Mouse (Mus musculus): ENCODE measurements around the gene Ctrl.

The Ctrl gene

GRCm38 (mm10) chr8:105938306-105938669, 4.6 kb upstream of the Ctrl start, which contains the start of gene Psmb10:
Psmb10 (minus strand) TSS chr8:105938444.
- no peak for DNase-seq (ENCODE audit: low spot score in 2 of 2)

DNA sequence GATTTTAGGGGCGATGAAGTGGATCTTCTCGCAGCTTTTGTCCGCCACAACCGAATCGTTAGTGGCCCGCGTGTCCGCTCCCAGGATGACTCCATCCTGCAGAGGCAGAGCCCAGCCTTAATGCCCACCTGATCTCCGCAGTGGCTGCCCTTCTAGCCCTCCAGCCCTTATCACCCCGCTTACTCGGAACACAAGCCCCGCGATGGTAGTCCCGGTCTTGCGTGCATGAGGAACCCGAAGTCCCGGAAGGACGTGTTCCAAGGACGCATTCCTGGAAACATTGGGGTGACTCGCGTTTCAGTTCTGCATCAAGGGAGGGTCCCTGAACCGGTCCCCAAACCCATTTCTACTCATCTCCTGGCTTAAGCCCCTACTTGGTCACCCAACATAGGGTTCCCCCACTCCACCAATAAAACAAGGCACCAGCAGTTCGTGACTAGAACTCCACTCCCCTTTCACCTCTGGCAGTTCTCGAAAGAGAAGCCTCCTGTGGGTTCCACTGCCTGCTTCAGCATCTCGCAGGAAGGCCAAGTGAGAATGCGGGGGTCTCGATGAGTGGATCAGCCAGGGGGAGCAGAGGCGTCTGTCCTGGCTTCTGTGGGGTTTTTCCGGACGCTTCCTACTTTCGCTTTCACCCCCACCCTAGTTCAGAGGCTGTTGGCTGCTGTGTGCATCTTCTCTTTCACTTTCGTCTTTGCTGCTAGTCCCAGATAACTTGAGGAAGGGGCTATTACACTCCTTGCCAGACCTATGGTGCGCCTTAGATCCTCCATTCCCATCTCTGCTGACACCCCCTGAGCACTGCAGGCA, 4.0 kb upstream of the Ctrl start:
- peak; percentile 42 to 45 for DNase-seq (ENCODE audit: low spot score in 2 of 2)

- peak; percentile 83 to 91 for DNase-seq (ENCODE audit: low spot score in 2 of 2)
Observed at GRCm38 (mm10) chr8:105936866-105937475, 3.3 kb upstream of the Ctrl start.

DNA sequence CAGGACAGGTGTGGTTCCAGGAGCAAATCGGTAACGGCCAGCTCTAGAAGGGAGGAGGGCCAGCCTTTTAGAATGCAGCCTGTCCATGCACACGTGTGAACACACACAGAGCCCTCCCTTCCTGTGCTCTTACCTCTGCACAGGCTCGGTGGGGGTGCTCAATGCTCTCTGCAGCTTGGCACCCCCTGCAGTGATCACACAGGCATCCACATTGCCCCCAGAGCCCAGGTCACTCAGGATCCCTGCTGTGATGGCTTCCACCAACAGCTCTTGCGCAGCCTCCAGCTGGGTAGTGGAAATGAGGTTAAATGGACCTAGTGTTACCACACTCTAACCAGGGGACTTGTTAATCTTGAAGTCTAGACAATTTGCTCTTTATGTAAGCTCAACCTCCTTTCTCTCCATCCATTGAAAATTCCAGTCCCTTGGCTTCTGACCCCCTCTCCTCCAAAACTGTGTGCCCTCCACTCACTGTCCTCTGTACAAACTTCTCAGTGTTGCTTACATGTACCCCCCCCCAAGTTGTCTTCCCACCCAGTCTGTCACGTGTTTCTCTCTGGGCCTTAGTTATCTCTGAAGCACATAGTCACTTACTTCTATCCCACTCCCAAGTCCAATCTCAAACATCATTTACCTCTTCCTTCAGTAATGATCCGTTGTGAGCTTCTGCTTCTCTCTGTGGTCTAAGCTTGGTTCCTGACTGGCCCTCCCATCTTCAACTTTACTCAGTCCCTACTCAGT, 2.4 kb upstream of the Ctrl start:
- no peak for DNase-seq (ENCODE audit: low spot score in 2 of 2)

GRCm38 (mm10) chr8:105935105-105935504, 1.4 kb upstream of the Ctrl start:
- no peak for DNase-seq (ENCODE audit: low spot score in 2 of 2)

DNA sequence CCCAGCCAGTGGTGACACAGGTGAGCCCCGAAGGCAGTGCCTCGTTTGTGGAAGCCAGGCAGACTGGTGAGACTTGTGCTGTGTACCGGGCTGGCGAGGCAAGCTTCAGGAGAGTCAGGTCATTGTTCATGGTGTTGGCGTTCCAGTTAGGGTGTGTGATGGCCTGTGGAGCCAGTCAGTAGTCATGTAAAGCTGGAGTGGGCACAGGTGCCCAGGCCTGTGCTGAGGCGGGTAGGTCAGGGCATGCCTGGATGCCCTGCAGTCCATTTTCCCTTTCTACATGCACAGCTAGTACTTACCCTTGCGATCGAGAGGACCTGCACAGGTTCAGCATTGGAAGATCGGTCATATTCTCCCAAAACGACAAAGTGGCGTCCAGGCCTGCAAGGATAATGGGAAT, 1.1 kb downstream of the Ctrl start:
- no peak for DNase-seq (ENCODE audit: low spot score in 2 of 2)

DNA sequence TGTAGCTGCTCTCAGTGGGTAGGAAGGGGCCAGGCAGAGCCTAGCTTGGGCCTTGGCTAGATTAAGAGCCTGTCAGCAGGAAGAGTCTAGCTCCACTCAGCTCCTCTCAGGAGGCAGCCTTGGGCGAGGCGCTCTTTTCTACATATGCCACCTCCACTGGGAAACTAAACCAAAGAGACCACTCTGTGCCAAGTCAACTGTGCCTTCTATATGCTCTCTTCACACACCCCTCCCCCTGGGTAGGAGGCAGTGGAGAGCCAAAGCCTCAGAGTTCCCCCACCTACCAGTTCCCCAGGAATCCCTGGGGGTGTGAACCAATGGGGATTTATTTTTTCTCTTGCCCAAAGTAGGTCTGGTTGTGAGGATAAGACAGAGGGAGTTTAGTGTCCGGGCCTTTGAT, 2.4 kb downstream of the Ctrl start:
- no peak for DNase-seq (ENCODE audit: low spot score in 2 of 2)

GRCm38 (mm10) chr8:105930602-105931001, 3.1 kb downstream of the Ctrl start:
- DNase-seq (ENCODE audit: low spot score in 2 of 2) = peak; percentile 71 to 78

DNA sequence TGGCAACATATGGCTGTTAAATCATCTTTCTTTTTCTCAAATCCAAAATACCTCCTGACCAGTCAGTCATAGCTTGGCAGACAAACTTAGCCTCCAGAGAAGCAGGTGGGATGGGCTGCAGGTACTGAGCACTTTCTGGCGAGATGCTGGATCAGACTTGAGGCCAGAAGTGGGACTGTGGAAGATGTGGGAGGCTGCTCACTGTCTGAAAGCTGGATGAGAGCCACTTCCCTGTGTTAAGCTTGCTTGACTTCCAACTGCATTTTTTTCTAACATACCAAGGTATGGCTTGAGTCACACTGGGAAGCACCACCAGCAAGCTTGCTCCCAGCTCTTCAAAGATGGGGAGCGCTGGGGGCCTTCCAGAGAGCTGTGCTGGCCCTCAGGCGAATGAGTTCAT, 8.5 kb downstream of the Ctrl start:
- no peak for DNase-seq (ENCODE audit: low spot score in 2 of 2)

GRCm38 (mm10) chr8:105919390-105919789, 14.3 kb downstream of the Ctrl start:
- DNase-seq (ENCODE audit: low spot score in 2 of 2) = no peak

DNA sequence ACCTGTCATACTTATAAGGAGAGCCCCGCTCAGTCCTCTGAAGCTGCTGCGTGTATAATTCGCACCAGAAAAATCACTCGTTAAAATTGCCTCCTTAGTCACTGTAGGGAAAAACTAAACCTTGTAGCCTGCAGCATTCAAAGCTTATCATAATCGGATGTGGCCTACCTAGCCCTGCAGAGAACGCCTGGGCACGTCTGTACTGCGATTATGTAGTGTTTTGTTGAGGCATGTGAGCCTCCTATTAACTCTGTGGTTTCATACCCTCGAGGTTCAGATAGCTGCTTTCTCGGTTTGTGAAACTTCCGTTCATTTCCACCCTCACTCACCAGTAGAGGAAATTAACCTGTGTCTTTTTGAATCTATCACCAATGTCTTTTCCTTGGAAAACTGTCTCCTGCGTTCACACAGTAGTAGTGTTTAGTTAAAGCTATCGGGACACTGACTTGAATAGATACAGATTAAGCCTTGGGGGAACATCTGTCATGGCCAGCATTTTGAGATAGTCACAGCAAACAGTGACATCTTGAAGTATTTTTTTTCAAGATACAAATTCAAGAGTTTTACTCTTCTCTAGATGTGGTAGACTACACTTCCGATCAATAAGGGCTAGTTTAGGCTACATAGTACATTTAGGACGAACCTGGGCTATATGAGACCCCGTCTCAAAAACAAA, 32.6 kb downstream of the Ctrl start:
- DNase-seq (ENCODE audit: low spot score in 2 of 2) = peak in 1 of 2 experiments; percentile 16

GRCm38 (mm10) chr8:105900180-105900940, 33.3 kb downstream of the Ctrl start, which contains the start of gene Pskh1:
Pskh1 (plus strand) TSS chr8:105900441.
- DNase-seq (ENCODE audit: low spot score in 2 of 2) = peak; percentile 89 to 90

DNA sequence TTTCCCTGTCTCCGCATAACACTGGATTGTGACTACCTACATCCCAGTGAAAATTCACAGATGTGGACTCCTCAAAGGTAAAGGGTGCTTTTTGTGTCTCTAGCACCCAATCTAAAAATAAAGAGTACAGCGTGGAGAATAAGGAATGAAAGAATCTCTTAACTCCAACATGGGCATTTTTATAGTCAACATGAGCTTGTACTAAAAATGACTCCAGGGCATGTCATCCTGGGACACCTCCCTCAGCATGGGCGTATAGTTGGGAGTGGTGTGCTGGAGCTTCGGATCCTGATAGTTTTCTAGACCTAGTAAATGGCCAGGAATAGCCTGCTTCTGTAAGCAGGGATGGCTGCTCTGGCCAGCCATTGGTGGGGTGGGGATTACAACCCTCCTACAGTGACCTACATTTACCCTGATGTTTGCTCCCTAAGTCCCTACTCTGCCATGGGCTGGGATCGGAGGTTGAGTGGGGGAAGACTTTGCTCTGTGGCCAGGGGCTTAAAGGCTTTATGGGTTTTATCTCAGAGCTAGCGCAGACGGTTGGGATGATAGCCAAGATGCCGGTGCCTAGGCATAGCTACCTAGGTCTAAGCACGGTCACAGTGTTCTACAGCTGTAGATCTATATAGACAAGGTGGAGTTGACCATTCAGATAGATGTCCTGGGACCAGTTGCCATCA, 35.7 kb downstream of the Ctrl start:
- no peak for DNase-seq (ENCODE audit: low spot score in 2 of 2)

GRCm38 (mm10) chr8:105893339-105893738, 40.3 kb downstream of the Ctrl start, which contains the start of gene Nrn1l:
Nrn1l (plus strand) TSS chr8:105893567.
- peak; percentile 25 to 66 for DNase-seq (ENCODE audit: low spot score in 2 of 2)

- DNase-seq (ENCODE audit: low spot score in 2 of 2) = no peak
Observed at GRCm38 (mm10) chr8:105892432-105892831, 41.2 kb downstream of the Ctrl start.

DNA sequence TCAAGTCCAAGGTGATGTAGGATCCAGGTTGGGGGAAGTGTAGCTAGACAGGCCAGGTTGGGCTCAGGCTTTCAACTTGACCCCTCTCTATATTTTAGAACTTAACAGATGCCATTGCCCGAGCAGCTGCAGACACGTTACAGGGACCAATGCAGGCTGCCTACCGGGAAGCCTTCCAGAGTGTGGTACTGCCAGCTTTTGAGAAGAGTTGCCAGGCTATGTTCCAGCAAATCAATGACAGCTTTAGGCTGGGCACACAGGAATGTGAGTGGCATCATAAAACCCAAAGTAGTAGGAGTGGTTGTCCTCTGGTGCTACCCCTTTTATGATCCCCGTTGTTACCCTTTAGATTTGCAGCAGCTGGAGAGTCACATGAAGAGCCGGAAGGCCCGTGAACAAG, 42.8 kb downstream of the Ctrl start:
- no peak for DNase-seq (ENCODE audit: low spot score in 2 of 2)

DNA sequence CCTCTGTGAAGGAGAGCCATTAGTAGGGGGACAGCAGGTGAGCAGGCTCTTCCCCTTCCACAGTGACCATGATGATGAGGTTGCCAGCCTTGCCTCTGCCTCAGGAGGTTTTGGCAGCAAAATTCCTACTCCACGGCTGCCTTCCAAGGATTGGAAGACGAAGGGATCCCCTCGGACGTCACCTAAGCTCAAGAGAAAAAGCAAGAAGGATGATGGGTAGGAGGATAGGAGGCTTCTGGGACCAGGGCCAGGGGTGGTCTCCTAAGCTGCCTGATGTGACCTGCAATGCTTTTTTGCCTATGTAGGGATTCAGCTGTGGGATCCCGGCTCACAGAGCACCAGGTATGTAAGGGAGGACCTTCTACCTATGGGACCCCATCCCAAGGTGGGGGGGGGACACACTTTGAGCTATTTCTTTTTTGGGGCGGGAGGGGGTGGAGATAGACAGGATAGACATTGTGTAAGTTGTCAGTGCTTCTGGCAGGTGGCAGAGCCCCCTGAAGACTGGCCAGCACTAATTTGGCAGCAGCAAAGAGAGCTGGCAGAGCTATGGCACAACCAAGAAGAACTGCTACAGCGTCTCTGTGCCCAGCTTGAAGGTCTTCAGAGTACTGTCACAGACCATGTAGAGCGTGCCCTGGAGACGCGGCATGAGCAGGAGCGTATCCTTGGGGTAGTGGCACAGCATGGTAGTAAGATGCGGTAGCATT, 43.8 kb downstream of the Ctrl start:
- no peak for DNase-seq (ENCODE audit: low spot score in 2 of 2)

Data from urinary bladder, postnatal 36 days (tissue).